Mouse (Mus musculus): Measurements from ENCODE around the gene Tmub2.

GRCm38 (mm10) chr11:102337921-102338320 is 53.2 kb downstream of the Tmub2 start:
- TF ChIP-seq CTCF (IDR thresholded peaks at IDR 0.05; ENCODE audit: low read depth) = no peak
- TF ChIP-seq EP300 (IDR thresholded peaks at IDR 0.05; ENCODE audit: low read depth) = no peak
